ENCODE assay signal across 8 mouse cellular contexts in the genomic region with DNA sequence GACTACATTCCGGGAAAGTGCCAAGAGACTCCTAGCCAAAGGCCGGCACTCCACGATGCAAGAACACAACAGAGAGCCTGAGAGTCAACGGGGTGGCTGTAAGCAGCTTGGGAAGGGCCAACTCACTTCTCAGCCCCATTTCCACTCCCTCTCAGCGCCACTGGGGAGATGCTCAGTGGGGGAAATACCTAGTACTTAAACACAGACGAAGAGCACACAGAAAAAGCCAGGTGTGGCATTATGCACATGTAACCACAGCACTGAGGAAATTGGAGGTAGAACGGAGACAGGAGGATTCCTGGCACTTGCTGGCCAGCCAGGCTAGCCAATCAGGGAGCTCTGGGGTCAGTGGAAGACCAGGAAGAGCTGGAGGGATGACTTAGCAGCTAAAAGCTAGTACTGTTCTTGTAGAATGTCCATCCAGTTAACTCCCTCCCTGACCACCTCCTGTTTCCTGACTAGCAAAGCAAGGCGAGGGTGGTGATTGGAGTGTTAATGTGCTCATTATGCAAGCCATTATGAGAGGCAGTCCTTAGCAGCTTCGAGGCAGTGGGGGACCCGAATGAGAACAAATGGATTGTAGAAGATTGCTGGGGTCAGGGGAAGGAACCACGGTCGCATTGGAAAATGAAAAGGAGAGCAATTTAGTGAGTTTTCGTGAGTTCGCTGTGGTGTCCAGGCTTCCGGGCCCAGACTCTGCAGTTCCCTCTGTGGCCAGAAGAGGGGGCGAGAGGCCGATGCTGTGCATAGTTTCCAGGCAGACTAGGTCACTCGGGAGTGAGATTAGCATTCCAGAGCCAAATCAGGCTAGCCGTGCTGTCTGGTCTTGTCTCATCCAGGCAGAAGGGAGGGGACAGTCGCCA. TPM values are rescaled to one million over a fixed set of nuclear protein-coding genes. Genes with fewer than 3 reads are reported as not detected.
DNase-seq lines count a peak whose midpoint lies in the region; ATAC-seq and TF ChIP-seq lines count a peak whose summit lies in the region.

No protein-coding gene starts in this region.

- no peaks in the 10 kb centered on the region for H3K9me3 ChIP-seq in MEL (replicated peaks; ENCODE audit: insufficient read depth, low read length)
- H3K9me3 ChIP-seq in lung, embryonic 16.5 days (ENCODE audit: control insufficient read depth, low read length): no peaks in the 10 kb centered on the region

- no peak; a peak in 1 of 4 replicates for TF ChIP-seq POLR2A in MEL (IDR thresholded peaks at IDR 0.05; ENCODE audit: control insufficient read depth in 1 of 2, insufficient read depth in 1 of 2, low read depth in 1 of 2, low read length in 2 of 2, poor library complexity in 1 of 2)

- no peaks in the 10 kb centered on the region for H3K4me1 ChIP-seq in MEL (ENCODE audit: control insufficient read depth in 1 of 2, insufficient read depth in 2 of 2, low read length in 2 of 2)
- H3K4me1 ChIP-seq in lung, embryonic 16.5 days (replicated peaks; ENCODE audit: control insufficient read depth, insufficient read depth, low read length): no peaks in the 10 kb centered on the region

- peak overlapping the region; percentile 66 to 84 for H3K4me3 ChIP-seq in MEL (ENCODE audit: control insufficient read depth in 1 of 2, insufficient read depth in 1 of 2, low read depth in 2 of 2, low read length in 2 of 2)
- peak overlapping the region; percentile 41 for H3K4me3 ChIP-seq in lung, embryonic 16.5 days (ENCODE audit: low read length)

- TF ChIP-seq CTCF in MEL (IDR thresholded peaks at IDR 0.05 in 2 of 3, conservative IDR thresholded peaks at IDR 0.05 in 1 of 3; ENCODE audit: control insufficient read depth in 1 of 3, insufficient read depth in 1 of 3, low read depth in 2 of 3, low read length in 3 of 3, poor library complexity in 1 of 3, severe bottlenecking in 1 of 3): peak; percentile 86 to 95 (median 87)

- peak; percentile 78 for DNase-seq in MEL (ENCODE audit: low read depth, low spot score)
- peak; percentile 96 for DNase-seq in cerebellum, adult 9-10 months
- peak; percentile 81 for DNase-seq in forelimb bud, embryonic 11.5 days (ENCODE audit: low read depth, low spot score)
- peak; percentile 85 for DNase-seq in layer of hippocampus, adult 9-10 months (ENCODE audit: low spot score)
- peak; percentile 87 for DNase-seq in ovary, postnatal 14 days (ENCODE audit: low spot score)
- peak; percentile 51 to 84 for DNase-seq in thymus, postnatal 10 days (ENCODE audit: low spot score in 2 of 2)

- peak; percentile 84 to 90 for ATAC-seq in hematopoietic stem cell, adult 5-6 weeks (replicated peaks in 1 of 2; ENCODE audit: insufficient read depth in 1 of 2, low FRiP score in 2 of 2, low TSS enrichment in 1 of 2, low read depth in 1 of 2, poor library complexity in 2 of 2, severe bottlenecking in 2 of 2)
- peak; percentile 89 for ATAC-seq in lung, embryonic 16.5 days (ENCODE audit: low read depth)

- TF ChIP-seq EP300 in MEL (IDR thresholded peaks at IDR 0.05; ENCODE audit: low read depth in 1 of 2, low read length in 2 of 2): no peak

- H3K27ac ChIP-seq in MEL (ENCODE audit: control insufficient read depth, low read depth, low read length): peak overlapping the region; percentile 41
- no peak overlapping the region; the same call in 1 of the 2 replicates for H3K27ac ChIP-seq in lung, embryonic 16.5 days (ENCODE audit: low read length)

- peaks cover 0 to 4% of the 10 kb centered on the region in 2 experiments; a peak in 1 of 4 replicates for H3K36me3 ChIP-seq in MEL (ENCODE audit: control insufficient read depth in 1 of 2, insufficient read depth in 2 of 2, low read length in 2 of 2)
- peaks cover 24% of the 10 kb centered on the region for H3K36me3 ChIP-seq in lung, embryonic 16.5 days (ENCODE audit: control insufficient read depth, insufficient read depth, low read length)

- H3K9ac ChIP-seq in MEL (ENCODE audit: control insufficient read depth, low read depth, low read length, poor library complexity, severe bottlenecking): peak overlapping the region; percentile 75
- H3K9ac ChIP-seq in lung, embryonic 16.5 days (ENCODE audit: low read length): peak overlapping the region; percentile 59

- H3K79me2 ChIP-seq in MEL (ENCODE audit: control insufficient read depth, insufficient read depth, low read length, poor library complexity): no peaks in the 10 kb centered on the region; the same call in 1 of the 2 replicates

- peak overlapping the region; percentile 47 for H3K4me2 ChIP-seq in lung, embryonic 16.5 days (ENCODE audit: low read depth, low read length)

- TF ChIP-seq RAD21 in MEL (IDR thresholded peaks at IDR 0.05; ENCODE audit: low read depth, low read length): peak; percentile 49

- no peaks in the 10 kb centered on the region for H3K27me3 ChIP-seq in MEL (ENCODE audit: control insufficient read depth in 1 of 2, insufficient read depth in 2 of 2, low read length in 2 of 2)
- no peaks in the 10 kb centered on the region for H3K27me3 ChIP-seq in lung, embryonic 16.5 days (ENCODE audit: control insufficient read depth, insufficient read depth, low read depth, low read length)

- WGBS in lung, embryonic 16.5 days: 11% methylated on average over 20 of the region's 20 CpGs

TF ChIP-seq in MEL, 35 proteins besides CTCF, POLR2A, EP300 and RAD21:
- TF ChIP-seq NELFE (IDR thresholded peaks at IDR 0.05; ENCODE audit: low read depth, low read length): 0 out of 2 replicates have a peak, but pooled peaks have one; percentile 20
- TF ChIP-seq GATA1 (IDR thresholded peaks at IDR 0.05; ENCODE audit: low read depth, low read length): no peak
- no peak for TF ChIP-seq GABPA (IDR thresholded peaks at IDR 0.05; ENCODE audit: low read depth, low read length)
- TF ChIP-seq CHD2 (IDR thresholded peaks at IDR 0.05; ENCODE audit: low read length): no peak
- TF ChIP-seq UBTF (IDR thresholded peaks at IDR 0.05; ENCODE audit: borderline replicate concordance, insufficient read depth, low read depth, low read length): no peak
- TF ChIP-seq HCFC1 (IDR thresholded peaks at IDR 0.05; ENCODE audit: low read depth, low read length): 0 out of 2 replicates have a peak, but pooled peaks have one; percentile 30
- TF ChIP-seq ELF1 (IDR thresholded peaks at IDR 0.05; ENCODE audit: low read depth, low read length): peak; percentile 64
- peak; percentile 35; the same call in 1 of the 2 replicates for TF ChIP-seq ZC3H11A (IDR thresholded peaks at IDR 0.05; ENCODE audit: low read depth, low read length)
- peak; percentile 71 for TF ChIP-seq SMC3 (IDR thresholded peaks at IDR 0.05; ENCODE audit: low read depth, low read length)

RNA-seq across cellular contexts. Expression of a gene that starts 12.5 kb away (rescaled TPM):
- total RNA-seq in MEL (2012; rRNA removed): not detected in 2 replicates
- not detected for polyA plus RNA-seq in MEL (2012; ENCODE audit: insufficient read depth in 1 of 2, insufficient read length in 2 of 2, low read depth in 1 of 2, low replicate concordance in 2 of 2, missing spikeins in 1 of 2)
- total RNA-seq in hematopoietic stem cell, adult 5-6 weeks (2017): not detected in 2 replicates
- polyA plus RNA-seq in lung, embryonic 16.5 days (2015; fragmentation: Nextera tagmentation; extraction: Ambion mirVana): 0.35 and 0.57 TPM in 2 replicates

RNA-seq across cellular contexts. Expression of a gene that starts 15.9 kb away (rescaled TPM):
- 207 and 241 TPM in 2 replicates for total RNA-seq in MEL (2012; rRNA removed)
- 1,000 to 10,000 TPM in 1 of 2 experiments, 100 to 1,000 TPM in 1; 465 to 1,097 TPM for polyA plus RNA-seq in MEL (2012; ENCODE audit: insufficient read depth in 1 of 2, insufficient read length in 2 of 2, low read depth in 1 of 2, low replicate concordance in 2 of 2, missing spikeins in 1 of 2)
- 130 and 138 TPM in 2 replicates for total RNA-seq in hematopoietic stem cell, adult 5-6 weeks (2017)
- polyA plus RNA-seq in lung, embryonic 16.5 days (2015; fragmentation: Nextera tagmentation; extraction: Ambion mirVana): 433 and 434 TPM in 2 replicates

RNA-seq across cellular contexts. Expression of a gene that starts 16.0 kb away (rescaled TPM):
- not detected in 2 replicates for total RNA-seq in MEL (2012; rRNA removed)
- under 1 TPM in 1 of 2 experiments, not detected in 1; 0.17 TPM for polyA plus RNA-seq in MEL (2012; ENCODE audit: insufficient read depth in 1 of 2, insufficient read length in 2 of 2, low read depth in 1 of 2, low replicate concordance in 2 of 2, missing spikeins in 1 of 2)
- not detected in 2 replicates for total RNA-seq in hematopoietic stem cell, adult 5-6 weeks (2017)
- polyA plus RNA-seq in lung, embryonic 16.5 days (2015; fragmentation: Nextera tagmentation; extraction: Ambion mirVana): 0.84 and 1.2 TPM in 2 replicates

RNA-seq across cellular contexts. Expression of a gene that starts 50.0 kb away (rescaled TPM):
- total RNA-seq in MEL (2012; rRNA removed): 19.6 and 20.2 TPM in 2 replicates
- polyA plus RNA-seq in MEL (2012; ENCODE audit: insufficient read depth in 1 of 2, insufficient read length in 2 of 2, low read depth in 1 of 2, low replicate concordance in 2 of 2, missing spikeins in 1 of 2): 10 to 100 TPM in 1 of 2 experiments, not detected in 1; 38.8 TPM
- 7.7 and 11.5 TPM in 2 replicates for total RNA-seq in hematopoietic stem cell, adult 5-6 weeks (2017)
- polyA plus RNA-seq in lung, embryonic 16.5 days (2015; fragmentation: Nextera tagmentation; extraction: Ambion mirVana): 37.9 and 38.8 TPM in 2 replicates
